Mouse (Mus musculus): ENCODE data around the gene Muc3.
"Not testable (repeated sequence)": the region's sequence is repeated elsewhere in the genome, so short reads cannot be mapped to it uniquely, and the experiment has no call there.

Muc3 gene

DNA sequence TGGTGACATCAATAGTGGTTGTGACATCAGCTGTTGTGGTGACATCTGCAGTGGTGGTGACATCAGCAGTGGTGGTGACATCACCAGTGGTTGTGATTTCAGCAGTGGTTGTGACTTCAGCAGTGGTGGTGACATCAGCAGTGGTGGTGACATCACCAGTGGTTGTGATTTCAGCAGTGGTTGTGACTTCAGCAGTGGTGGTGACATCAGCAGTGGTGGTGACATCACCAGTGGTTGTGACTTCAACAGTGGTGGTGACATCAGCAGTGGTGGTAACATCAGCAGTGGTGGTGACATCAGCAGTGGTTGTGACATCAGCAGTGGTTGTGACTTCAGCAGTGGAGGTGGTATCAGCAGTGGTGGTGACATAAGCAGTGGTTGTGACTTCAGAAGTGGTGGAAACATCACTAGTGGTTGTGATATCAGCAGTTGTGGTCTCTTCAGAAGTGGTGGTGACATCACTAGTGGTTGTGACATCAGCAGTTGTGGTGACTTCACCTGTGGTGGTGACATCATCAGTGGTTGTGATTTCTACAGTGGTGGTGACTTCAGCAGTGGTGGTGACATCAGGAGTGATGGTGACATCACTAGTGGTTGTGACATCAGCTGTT lies at the start of gene Muc3:
Gene Muc3 (minus strand): TSS at position 51 of the 611 bp plus-strand sequence.
- not testable (repeated sequence) for DNase-seq

DNA sequence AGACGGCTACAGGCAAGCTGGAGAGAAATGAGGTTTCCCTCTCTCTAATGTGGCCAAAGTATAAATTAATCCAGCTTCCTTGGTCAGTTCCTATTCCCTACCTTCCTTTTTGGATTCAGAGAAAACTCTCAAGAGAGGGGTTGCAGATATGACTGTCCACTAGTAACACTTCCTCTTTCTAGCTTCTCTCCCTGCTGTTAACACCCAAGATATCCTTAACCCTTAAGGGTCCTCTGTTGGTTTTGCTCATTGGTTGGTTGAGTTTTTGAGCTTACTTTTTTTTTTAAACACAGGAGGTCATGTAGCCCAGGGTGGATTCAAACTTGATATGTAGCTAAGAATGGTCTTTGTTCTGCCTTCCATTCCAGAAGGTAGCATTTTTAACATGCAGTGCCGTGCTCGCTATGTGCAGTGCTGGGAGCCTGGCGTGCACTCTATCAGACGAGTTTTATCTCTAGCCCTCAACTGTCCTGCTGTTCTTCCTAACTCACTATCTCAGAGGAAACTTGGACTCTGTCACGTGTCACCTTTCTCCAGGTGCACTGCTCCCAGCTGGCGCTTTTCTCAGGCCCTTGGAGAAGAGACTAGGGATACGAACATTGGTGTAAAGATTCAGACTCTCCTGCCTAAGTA lies 45.5 kb upstream of the Muc3 start:
- no peak for DNase-seq

DNA sequence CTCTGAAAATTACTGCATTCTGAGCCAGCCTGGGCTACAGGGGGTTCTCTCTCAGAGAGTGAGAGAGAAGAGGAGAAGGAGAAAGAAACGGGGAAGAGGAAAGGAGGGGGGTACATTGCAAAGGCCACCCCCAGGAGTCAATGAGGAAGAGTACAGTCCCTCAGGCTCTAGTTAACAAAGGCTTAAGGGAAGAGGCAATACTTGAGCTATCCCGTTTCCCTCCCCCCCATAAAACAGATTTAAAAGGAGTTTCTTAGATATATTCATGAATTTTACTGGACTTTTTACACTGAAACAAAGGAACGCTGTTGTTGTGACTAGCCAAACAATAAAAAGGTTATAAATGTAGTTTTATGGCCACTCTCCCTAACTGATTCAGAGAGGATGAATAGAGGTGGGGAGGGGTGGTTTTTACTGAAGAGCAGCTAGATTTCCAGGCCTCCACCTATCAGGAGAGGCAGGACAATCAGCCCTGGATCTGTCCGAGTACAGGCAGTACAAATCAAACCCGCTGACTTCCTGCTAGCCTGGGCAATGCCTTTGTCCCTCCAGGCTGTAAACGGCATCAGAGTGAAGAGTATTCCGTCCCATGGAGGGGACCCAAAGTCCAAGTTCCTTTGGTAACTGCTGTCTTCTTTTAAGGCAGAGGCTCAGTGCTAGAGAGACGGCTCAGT lies 44.3 kb upstream of the Muc3 start:
- DNase-seq, result no peak

DNA sequence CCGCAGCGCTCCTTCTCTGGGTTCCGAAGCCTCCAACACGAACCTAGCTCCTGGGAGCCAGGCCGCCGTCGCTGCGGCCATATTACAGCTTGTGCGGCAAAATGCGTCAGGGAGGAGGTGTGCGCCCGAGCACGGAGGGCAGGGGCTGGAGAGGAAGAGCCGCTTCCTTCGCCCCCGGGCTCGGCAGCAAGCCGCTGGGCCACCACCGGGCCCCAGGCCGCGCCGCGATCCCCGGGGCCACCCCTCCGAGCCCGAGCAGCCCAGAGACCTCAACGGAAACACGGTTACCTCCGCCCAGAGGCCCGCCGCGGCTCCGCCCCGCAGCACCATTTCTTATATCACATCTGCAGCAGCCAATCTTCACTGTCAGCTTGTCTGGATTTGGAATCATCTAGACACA lies 40.2 kb upstream of the Muc3 start:
- peak; percentile 59 for DNase-seq

DNA sequence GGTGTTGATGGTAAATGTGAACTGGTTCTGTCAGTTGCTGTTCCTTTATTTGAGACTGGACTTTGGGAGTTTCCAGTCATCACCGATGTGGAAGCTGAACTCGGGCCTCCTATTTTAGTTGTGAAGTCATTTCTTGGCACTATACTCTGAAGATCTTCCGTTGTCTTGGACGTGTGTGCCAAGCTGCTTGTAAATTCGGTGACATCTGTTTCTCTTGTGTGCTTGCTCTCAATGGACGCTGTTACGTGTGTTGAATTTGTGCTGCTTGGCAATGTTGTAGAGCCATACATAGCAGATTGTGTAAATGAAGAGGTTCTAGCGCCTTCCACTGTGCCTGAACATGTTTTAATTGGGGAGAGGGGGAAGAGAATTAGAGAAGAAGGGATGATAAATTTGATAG lies 36.2 kb upstream of the Muc3 start:
- no peak for DNase-seq

DNA sequence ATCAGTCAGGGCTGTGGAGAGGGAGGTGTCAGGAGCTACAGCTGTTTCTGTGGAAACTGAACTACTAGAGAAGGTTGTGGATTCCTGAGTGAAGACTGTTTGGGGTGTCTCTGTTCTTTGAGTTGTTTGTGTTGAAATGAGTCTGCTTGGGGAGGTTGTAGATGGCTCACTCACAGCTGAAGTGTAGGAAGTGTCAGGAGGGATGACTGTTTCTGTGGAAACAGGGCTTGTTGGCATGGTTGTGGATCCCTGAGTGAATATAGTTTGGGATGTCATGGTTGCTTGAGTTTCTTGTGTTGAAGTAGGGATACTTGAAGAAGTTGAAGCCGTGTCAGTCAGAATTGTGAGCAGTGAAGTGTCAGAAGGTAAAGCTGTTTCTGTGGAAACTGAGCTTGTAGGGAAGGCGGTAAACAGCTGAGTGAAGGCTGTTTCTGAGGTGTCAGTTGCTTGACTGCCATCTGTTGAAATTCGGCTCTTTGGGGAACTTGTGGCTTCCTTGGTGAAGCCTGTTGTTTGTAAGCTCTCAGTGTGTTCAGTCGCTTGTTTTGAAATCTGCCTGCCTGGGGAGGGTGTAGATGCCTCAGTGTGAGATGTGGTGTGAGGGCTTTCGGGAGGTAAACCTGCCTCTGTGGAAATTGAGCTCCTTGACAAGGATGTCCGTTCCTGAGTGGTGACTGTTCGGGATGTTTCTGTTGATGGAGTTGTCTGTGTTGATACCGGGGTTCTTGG lies 30.7 kb upstream of the Muc3 start:
- DNase-seq, result no peak

DNA sequence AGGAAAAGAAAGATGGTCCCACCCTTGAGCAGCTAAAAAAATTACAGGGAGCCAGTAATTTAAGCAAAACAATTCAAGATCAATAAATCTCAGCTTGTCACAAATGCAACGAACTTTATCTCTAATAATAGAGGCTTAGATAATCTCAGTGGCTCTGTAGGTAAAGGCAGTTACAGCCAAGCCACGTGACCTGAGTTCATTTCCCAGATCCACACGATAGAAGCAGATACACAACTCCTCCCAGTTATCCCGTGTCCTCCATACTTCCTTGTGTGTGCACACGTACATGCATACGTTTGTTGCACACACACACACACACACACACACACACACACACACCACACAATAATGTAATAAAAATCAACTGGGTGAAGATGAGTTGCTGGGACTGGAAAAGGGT lies 24.8 kb upstream of the Muc3 start:
- DNase-seq, result no peak

DNA sequence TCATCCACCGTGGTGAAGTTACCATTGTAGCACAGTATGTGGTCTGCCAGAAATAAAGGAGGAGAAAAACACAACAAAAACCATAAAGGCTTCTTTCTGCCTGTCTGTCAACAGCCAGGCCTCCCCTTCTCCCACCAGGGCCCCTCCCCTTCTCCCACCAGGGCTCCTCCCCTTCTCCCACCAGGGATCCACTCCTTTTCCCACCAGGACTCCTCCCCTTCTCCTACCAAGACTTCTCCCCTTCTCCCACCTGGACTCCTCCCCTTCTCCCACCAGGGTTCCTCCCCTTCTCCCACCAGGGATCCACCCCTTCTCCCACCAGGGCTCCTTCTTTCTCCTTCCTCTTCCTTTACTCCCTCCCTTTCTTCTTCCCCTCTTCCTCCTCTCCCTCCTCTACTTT lies 23.5 kb upstream of the Muc3 start:
- no peak for DNase-seq

DNA sequence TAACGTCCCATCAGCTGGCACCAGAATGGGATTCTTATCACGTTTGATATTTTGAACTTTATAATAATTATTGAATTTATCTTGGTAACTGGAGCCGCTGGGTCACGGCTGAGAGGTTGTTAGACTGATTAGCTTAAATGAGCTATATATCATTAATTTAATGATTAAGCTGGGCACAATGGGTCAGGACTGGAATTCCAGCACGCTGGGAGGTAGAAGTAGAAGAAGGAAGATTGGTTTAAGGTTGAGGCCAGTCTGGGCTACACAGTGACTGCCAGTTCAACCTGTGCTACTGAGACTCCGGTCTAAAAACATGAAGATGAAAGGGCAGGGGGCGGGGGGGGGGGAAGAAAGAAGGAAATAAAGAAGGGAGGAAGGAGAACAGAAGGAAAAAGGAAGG lies 22.4 kb upstream of the Muc3 start:
- DNase-seq, result no peak

DNA sequence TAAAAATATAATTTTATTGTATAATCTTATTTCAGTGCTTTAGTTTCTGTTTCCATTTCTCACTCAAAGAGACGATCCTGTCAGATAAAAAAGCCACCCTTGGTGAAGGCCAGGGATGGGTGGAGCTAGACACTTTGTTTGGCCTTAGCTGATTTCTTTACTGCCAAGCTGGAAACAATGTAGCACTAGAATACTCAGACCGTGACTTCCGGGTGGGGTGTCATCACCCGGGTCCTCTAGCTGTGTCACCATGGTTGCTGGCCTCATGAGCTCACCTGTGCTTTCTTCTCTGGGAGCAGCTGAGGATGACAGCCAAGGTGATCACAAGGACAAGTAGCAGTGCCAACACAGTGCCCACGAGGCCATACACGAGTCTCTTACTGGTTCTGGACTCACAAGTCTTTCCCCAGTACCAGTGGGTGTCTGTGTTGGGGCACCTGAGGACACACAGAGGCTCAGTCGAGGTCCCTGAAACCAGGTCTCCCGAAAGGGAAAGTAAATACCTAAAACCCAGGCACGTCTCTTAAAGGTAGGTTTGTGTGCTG lies 21.8 kb upstream of the Muc3 start:
- DNase-seq, result no peak

DNA sequence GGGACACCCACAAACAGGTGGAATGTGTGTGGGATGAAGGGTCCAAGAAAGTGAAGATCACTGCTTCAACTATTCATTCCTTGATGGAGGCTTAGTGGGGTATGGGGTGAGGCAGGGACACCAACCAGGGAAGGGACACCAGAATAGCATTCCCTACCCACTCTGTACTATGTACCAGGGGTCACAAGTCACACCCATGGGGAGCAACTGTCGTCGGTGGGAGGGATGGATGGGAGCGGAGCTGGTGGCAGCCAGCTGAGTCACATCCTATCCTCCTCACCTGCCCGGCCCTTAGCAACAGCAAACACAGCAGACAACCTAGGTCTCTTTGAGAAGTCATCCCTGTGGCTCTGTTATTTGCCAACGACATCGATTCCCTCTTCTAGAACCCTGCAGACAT lies 18.4 kb upstream of the Muc3 start:
- DNase-seq, result no peak

DNA sequence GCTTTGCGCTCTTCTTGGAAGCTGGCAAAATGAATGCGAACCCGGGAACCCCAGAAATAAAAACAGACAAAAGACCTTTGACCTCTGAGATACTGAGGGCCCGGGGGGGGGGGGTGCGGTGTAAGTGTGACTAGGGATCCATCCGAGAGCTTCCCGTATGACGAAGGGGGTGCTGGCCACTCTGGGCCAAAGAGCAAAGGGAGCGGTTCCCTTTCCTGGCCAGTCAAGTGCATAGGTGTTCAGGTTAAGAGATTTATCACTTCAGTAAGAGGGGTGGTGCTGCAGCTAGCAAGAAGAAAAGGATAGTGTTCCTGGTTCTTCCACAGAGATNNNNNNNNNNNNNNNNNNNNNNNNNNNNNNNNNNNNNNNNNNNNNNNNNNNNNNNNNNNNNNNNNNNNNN lies 16.9 kb upstream of the Muc3 start:
- DNase-seq, result no peak

DNA sequence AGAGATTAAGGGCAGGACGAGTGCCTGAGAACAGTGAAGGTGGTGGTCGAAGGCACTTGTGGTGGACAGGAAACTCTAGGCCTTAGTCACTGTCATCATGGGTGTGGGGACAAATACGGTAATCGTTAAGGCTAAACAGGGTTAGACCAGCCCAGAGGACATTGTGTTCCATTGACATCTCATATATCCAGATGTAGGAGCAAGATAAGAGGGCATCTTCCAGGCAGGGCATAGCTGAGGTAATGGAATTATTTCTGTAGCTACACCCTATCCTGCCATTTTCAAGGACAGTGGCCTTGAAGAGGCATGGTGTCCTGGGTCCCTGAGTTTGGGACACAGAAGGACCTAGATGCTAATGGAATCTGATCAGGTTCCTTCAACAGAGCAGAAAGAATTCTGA lies 12.7 kb upstream of the Muc3 start:
- DNase-seq, result no peak

DNA sequence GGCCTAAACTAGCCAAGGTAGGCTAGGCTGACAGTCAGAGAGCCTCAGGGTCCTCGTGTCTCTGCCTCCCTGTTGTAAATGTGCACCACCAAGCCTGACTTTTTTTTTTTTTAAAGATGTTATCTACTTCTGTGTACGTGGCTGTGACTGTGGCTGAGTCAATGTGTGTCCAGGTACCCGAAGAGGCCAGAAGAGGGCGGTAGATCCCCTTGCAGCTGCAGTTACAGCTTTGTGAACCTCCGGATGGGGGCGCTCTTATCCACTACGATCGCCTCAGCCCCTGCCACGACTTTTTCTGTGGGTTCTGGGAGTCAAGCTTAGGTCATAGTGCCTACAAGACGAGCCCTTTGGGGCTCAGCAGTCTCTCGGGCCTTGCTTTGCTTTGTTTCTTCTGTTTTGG lies 10.3 kb upstream of the Muc3 start:
- DNase-seq, result peak; percentile 19

DNA sequence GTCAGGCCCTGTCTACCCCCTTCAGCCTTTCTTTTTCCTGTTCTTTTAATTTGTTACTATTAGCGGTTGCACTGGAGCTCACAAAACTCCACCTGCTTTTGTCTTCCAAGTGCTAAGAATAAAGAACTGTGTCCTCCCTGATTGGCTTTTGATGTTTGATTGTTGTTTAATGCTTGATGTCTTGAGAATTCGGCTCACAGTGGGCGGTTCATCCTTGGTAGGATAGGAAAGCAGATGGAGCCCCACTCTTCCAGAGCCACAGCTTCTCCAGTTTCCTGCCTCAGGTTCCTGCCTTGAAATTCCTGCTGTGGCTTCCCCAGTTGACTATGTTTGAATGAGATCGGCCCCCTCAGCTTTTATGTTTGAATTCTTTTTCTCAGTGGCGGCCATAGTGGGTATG lies 4.2 kb upstream of the Muc3 start:
- DNase-seq, result no peak

DNA sequence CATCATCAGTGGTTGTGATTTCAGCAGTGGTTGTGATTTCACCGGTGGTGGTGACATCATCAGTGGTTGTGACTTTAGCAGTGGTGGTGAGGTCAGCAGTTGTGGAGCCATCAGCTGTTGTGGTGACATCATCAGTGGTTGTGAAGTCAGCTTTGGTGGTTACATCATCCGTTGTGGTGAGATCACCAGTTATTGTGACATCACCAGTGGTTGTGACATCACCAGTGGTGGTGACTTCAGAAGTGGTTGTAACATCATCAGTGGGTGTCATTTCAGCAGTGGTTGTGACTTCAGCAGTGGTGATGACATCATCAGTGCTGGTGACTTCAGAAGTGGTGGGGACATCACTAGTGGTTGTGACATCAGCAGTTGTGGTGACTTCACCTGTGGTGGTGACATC lies 3.5 kb upstream of the Muc3 start:
- peak; percentile 11 for DNase-seq

DNA sequence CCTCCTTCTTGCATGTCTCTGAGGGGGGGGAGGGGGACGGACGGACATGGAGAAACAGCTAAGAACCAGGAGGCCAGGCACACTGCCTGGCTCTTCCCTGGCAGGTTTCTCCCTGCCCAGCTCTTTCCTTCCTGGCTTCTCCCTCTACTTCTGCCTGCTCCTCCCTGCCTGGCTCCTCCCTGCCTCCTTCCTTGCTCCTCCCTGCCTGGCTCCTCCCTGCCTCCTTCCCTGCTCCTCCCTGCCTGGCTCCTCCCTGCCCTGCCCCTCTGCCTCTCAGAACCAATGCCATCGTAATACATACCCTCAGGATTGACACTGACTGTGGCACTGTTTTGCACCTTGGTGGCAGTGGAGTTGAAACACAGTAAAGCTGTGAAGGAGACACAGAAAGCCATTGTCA lies 8.3 kb downstream of the Muc3 start:
- DNase-seq, result no peak

DNA sequence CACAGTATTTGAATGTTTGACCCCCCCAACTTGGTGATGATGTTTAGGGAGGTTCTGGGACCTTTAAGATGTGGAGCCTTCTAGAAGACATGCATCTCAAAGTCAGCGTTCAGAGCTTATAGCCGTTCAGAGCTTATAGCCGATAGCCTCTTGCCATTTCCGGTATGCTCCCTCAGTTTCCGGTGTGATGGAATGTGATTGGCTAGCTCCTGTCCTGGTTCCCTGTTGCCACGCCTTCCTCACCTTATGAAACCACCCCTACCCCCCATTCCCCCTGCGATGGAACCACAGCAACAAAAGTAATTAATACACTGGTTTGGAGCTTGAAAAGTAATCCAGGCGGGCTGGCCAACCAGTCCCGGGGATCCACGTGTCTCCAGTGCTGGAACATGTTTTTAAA lies 10.1 kb downstream of the Muc3 start:
- no peak for DNase-seq

DNA sequence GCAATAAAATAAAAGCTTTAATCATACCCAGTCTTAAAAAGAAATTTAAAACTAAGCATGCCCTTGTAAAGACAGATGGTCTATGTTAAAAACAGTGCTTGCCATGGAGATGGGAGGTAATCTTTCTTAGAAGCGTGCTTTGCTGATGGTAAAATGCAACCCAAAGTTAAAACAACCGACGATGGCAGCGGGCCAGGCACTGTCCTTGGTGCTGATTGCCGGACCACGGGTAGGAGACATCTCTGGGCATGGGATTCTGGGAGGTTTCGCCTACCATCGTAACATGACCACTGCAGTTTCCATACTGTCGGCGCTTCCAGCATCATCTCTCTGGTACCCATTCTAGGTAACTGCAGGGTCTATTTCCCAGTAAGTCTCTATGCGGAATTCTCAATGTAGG lies 14.2 kb downstream of the Muc3 start:
- DNase-seq, result peak; percentile 54

DNA sequence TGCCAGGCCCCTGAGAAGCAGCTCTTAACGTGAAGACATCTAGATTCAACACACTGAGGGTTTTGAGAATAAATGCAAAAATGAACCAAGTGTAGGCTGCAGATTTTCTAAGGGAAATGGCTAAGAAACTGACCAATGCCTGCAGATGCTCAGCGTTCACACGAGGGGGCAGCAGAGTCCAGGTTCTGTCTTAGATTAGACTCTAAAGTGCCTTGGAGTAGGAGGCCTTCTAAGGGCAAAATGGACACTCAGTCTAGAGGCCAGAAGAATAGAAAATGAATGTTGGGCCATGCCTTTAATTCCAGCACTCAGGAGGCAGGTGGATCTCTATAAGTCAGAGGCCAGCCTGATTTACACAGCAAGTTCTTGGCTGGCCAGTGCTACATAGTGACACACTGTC lies 17.6 kb downstream of the Muc3 start:
- peak; percentile 71 for DNase-seq

DNA sequence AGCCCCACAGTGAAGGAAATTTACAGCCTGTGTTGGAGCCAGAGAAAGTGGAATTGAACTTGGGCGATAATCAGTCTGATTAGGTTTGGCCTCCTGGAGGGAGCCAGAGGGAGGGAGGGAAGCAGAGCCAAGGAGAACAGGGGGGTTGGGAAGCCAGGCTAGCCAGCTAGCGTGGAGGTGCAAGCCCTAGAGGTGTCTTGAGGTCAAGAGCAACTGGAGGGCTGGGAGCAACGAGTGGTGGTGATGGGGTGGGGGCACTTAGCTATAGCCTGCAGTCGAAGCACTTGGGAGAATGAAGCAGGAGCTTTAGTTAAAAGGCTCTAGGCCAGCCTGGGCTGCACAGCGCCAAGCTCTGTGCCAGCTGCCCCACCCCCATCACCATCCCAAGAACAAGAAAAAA lies 19.8 kb downstream of the Muc3 start:
- DNase-seq, result no peak

DNA sequence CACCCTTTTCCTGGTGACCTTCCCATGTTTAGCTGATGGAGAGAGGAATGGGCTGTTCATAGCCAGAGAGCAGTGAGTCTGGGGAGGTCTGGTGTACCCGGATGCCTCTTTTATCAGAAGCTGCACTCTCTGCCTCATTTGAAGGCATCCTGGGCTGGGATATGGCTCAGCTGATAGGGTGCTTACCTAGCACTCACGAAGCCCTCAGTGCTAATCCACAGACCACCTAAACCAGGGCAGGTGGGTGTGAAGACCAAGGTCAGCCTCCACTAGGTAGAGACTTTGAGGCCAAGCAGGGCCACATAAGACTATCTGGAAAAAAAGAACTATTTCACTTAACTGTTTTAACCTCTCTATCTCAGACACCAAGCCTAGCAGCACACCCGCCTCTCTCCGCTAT lies 25.6 kb downstream of the Muc3 start:
- DNase-seq, result no peak

DNA sequence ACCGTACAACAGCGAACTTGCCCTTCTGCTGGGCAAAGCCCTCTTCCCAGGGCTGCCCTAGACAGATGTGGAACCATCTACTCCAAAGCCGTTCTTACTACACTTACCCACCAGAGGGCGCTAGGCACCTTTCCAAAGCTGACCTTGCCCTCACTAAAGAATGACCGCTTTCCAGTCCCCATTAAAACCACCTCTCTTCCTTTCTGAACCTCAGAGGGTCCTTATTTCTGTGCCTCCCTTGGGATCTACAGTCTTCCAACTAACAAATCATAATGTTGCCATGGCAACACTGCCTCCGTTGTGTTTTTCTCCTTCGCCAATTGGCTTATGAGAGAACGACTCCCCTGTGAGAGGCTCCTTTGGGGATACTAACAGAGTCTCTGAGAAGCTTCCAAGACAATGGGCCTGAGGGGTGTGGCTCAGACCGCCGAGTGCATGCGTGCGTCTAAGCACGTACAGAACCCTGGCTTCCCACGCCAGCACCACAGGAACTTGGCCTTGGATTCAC lies 26.4 kb downstream of the Muc3 start:
- DNase-seq, result peak; percentile 79

DNA sequence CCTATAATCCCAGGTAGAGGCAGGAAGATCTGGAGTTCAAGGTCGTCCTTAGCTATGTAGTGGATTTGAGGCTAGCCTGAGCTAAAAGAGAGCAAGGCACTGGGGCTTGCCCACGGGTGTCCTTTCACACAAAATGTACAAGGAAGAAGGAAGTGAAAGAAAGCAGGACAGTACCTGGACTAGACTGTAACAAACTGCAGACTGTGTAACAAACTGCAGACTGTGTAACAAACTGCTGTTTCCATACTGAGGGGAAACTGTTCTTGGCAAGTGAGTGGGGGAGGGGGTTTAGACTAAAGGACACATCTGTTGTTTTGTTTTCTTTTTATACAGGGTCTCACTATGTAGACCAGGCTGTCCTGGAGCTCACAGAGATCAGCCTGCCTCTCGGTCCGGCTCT lies 27.8 kb downstream of the Muc3 start:
- DNase-seq, result no peak
